Mouse (Mus musculus) T-cell, adult 66 days (primary cell): ENCODE results near the gene Kat5. TPM values are rescaled to one million over a fixed set of nuclear protein-coding genes. Genes with fewer than 3 reads are reported as not detected.

Source experiments
- total RNA-seq, 2 experiments: library from RNA; stranded (reverse); gene quantifications; 3 replicates in 1 of 2; 4 replicates in 1 of 2; pipeline ENCODE4 v1.2.4; 2023

Gene Kat5
- total RNA-seq: 100 to 1,000 TPM; 120 to 134 TPM

DNA sequence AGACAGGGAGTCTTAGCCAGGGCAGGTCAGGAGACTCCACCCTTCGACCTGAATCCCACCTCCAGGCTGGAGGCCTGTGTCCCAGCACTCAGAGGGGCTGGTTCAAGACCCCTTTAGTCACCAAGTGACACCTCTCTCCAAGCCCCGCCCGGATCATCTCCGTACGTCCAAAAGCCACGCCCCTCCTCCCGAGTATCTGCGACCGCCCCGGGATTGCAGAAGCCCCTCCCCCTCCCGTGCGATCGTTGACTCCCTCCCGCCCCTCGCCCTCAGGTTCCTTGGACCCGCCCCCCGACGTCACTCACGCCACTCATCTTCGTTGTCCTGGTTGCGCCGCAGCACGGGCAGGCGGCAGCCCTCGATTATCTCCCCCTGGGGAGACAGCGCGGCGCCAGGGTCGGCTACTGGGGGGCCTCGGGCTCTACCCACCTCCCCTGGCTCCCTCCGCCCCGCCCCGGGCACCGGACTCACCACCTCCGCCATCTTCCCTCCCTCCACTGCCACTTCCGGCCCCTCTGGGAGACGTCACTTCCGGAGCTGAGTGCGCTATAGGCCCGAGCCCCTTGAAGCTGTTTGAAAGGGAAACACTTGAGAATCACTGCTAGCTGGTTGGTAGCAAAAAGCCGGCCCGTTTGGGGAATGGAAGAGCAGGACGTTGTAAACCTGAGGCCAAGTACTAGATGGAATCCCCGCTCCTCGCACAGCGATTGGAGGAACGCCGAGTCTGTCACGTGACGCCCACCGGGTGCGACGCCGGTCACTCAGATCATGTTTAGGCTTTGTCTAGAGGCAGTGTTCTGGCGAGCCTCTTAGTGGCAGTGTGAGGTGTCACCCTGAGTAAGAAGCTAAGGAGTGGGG, at the start of gene Kat5:
Kat5 (minus strand) TSS at position 691 of the 858 bp plus-strand sequence.

GRCm38 (mm10) chr19:5637069-5638047, 27.3 kb upstream of the Kat5 start, which contains the start of gene Rela:
Gene Rela, plus strand, starts transcription at chr19:5637483.

GRCm38 (mm10) chr19:5601752-5602541, 8.1 kb downstream of the Kat5 start, which contains the start of gene Rnaseh2c:
Gene Rnaseh2c, plus strand, starts transcription at chr19:5601873.

DNA sequence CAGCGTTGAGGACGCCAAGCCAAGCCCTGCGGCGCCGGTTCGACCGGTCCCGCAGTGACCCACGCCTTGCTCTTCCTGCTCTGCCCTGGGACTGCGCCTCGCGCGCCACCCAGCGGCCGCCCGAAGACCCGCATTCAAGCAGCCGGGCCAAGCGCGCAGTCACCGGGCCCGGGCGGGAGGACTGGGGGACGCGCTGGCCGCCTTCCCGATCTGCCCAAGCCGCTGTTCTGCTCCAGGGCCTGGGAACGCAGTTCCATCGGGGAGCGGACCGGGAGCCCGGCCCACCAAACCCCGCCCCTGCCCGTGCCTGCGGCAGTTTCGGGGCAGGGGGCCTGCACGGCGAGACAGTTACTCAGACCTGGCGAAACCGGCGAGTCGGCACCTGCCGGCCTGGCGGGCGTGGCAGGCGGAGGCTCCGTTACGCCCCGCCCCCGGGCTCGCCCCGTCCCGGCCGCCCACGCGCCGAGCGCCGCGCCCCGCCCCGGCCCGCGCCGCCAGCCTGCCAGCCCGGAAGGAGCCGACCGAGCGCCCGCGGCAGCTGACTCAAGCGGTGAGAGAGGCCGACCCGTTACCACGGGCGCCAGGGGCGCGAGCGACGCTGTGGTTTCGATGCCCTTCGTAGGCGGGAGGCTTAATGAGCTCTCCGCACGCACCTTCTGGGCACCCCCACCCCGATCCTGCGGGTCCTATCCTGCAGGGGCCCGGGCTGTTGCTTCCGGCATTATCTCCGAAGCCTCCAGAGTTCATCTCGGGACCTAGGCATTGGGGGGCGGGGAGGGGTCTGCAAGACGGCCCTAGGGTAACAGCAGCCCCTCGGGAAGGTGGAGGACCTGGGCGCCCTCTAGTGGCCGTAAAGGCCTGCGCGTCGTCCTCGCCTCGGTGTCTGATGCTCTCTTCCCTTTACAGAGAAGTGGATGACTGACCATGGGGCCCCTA, 42.2 kb downstream of the Kat5 start, which contains the start of gene Ap5b1:
Ap5b1 (plus strand) TSS at position 492 of the 936 bp plus-strand sequence.

GRCm38 (mm10) chr19:5560457-5561041, 49.5 kb downstream of the Kat5 start, which contains the start of gene Ovol1:
Gene Ovol1, minus strand, starts transcription at chr19:5560646.

Other genes with a start within 250 kb of the Kat5 start
- gene Eif1ad, start 243.5 kb downstream of the Kat5 start, total RNA-seq: 10 to 100 TPM; 35.1 to 42.2 TPM
- gene Banf1, start 243.1 kb downstream of the Kat5 start, total RNA-seq: 100 to 1,000 TPM; 104 to 116 TPM
- gene Sart1, start 221.5 kb downstream of the Kat5 start, total RNA-seq: 100 to 1,000 TPM; 183 to 193 TPM
- under 1 TPM in 1 of 2 experiments, not detected in 1; 0.98 TPM for gene Tsga10ip, start 207.7 kb downstream of the Kat5 start, total RNA-seq
- gene Drap1, start 185.3 kb downstream of the Kat5 start, total RNA-seq: 100 to 1,000 TPM; 176 to 179 TPM
- gene AI837181, start 185.1 kb downstream of the Kat5 start, total RNA-seq: 10 to 100 TPM; 66.9 to 71.3 TPM
- gene Fosl1, start 162.7 kb downstream of the Kat5 start, total RNA-seq: not detected
- 1 to 10 TPM; 7.1 TPM for gene Ccdc85b, start 152.3 kb downstream of the Kat5 start, total RNA-seq
- gene Fibp, start 149.6 kb downstream of the Kat5 start, total RNA-seq: 10 to 100 TPM; 85.7 to 89.0 TPM
- gene Ctsw, start 141.7 kb downstream of the Kat5 start, total RNA-seq: 100 to 1,000 TPM; 168 to 233 TPM
- gene Efemp2, start 136.3 kb downstream of the Kat5 start, total RNA-seq: 1 to 10 TPM; 1.6 to 3.4 TPM
- 10 to 100 TPM; 46.1 to 52.7 TPM for gene Mus81, start 121.8 kb downstream of the Kat5 start, total RNA-seq
- 1,000 to 10,000 TPM; 1,462 to 1,487 TPM for gene Cfl1, start 119.8 kb downstream of the Kat5 start, total RNA-seq
- gene 1700020D05Rik, start 106.5 kb downstream of the Kat5 start, total RNA-seq: 1 to 10 TPM; 2.1 to 2.6 TPM
- 10 to 100 TPM in 1 of 2 experiments, 1 to 10 TPM in 1; 9.2 to 10.5 TPM for gene Snx32, start 99.7 kb downstream of the Kat5 start, total RNA-seq
- gene Ovol1, start 49.6 kb downstream of the Kat5 start, total RNA-seq: not detected
- 10 to 100 TPM; 25.5 to 26.2 TPM for gene Ap5b1, start 42.2 kb downstream of the Kat5 start, total RNA-seq
- gene Rnaseh2c, start 8.4 kb downstream of the Kat5 start, total RNA-seq: 100 to 1,000 TPM; 113 TPM
- gene Rela, start 27.2 kb upstream of the Kat5 start, total RNA-seq: 100 to 1,000 TPM; 129 to 143 TPM
- gene Sipa1, start 53.5 kb upstream of the Kat5 start, total RNA-seq: 100 to 1,000 TPM; 205 to 236 TPM
- 10 to 100 TPM; 47.9 to 54.0 TPM for gene Map3k11, start 78.5 kb upstream of the Kat5 start, total RNA-seq
- 100 to 1,000 TPM; 154 to 180 TPM for gene Pcnx3, start 78.7 kb upstream of the Kat5 start, total RNA-seq
- 1 to 10 TPM; 1.1 to 1.3 TPM for gene Kcnk7, start 94.1 kb upstream of the Kat5 start, total RNA-seq
- gene Ehbp1l1, start 116.1 kb upstream of the Kat5 start, total RNA-seq: 10 to 100 TPM; 33.2 to 33.4 TPM
- 10 to 100 TPM; 33.5 to 40.3 TPM for gene Fam89b, start 119.4 kb upstream of the Kat5 start, total RNA-seq
- gene Ltbp3, start 130.7 kb upstream of the Kat5 start, total RNA-seq: not detected
- 10 to 100 TPM; 77.1 to 92.3 TPM for gene Scyl1, start 161.2 kb upstream of the Kat5 start, total RNA-seq